In genomic region chr10:128637011-128637410, GRCm38 (mm10) we compare ENCODE assay signal across 9 mouse cellular contexts. TPM values are rescaled to one million over a fixed set of nuclear protein-coding genes. Genes with fewer than 3 reads are reported as not detected.
DNase-seq lines count a peak whose midpoint lies in the region; ATAC-seq and TF ChIP-seq lines count a peak whose summit lies in the region.
"Had no signal": no experiment of that assay in that cellular context is flagged by ENCODE, and none has a peak within 500 bp of the region (broad histone marks: within the 10 kb centered on the region; RNA-seq: fewer than 3 reads in every experiment).

No protein-coding gene starts in this region.

- TF ChIP-seq CTCF in spleen, adult 2 months (IDR thresholded peaks at IDR 0.05; ENCODE audit: extremely low read depth, insufficient read depth, insufficient read length, insufficient replicate concordance): no peak

- no peak overlapping the region for H3K9ac ChIP-seq in embryonic facial prominence, embryonic 14.5 days (ENCODE audit: low read depth, low read length)

- TF ChIP-seq POLR2A in spleen, adult 2 months (IDR thresholded peaks at IDR 0.05; ENCODE audit: low read depth, low read length): no peak

- peak in 1 of 2 experiments; percentile 39 for DNase-seq in spleen, adult 2 months (ENCODE audit: low read depth in 1 of 2, low spot score in 2 of 2)
- DNase-seq in spleen, adult 12 weeks (ENCODE audit: low spot score): no peak
- no peak for DNase-seq in embryonic facial prominence, embryonic 14.5 days (ENCODE audit: low spot score)
- peak; percentile 75 to 84 for DNase-seq in thymus, postnatal 36 days
- DNase-seq in cerebellum, adult 18-20 months: no peak
- no peak for DNase-seq in right cerebral cortex, adult 18-20 months
- no peak for DNase-seq in adipocyte (ENCODE audit: low spot score)

- WGBS in spleen, adult 2 months: 9% methylated on average over 11 of the region's 11 CpGs
- WGBS in embryonic facial prominence, embryonic 14.5 days: 20% methylated on average over 11 of the region's 11 CpGs

- no peaks in the 10 kb centered on the region for H3K36me3 ChIP-seq in spleen, adult 2 months (ENCODE audit: control insufficient read depth, insufficient read depth, low read length)
- H3K36me3 ChIP-seq in embryonic facial prominence, embryonic 14.5 days (ENCODE audit: control insufficient read depth, insufficient read depth, low read length): peaks cover 50% of the 10 kb centered on the region

- peak overlapping the region; percentile 20; the same call in 1 of the 2 replicates for H3K4me2 ChIP-seq in embryonic facial prominence, embryonic 14.5 days (ENCODE audit: low read depth, low read length)

- H3K27ac ChIP-seq in spleen, adult 2 months (ENCODE audit: insufficient read depth, low read length): peak overlapping the region; percentile 71
- H3K27ac ChIP-seq in embryonic facial prominence, embryonic 14.5 days (replicated peaks; ENCODE audit: low read depth, low read length): no peak overlapping the region

- no peaks in the 10 kb centered on the region; the same call in 1 of the 2 replicates for H3K4me1 ChIP-seq in spleen, adult 2 months (ENCODE audit: control insufficient read depth, insufficient read depth, insufficient read length)
- no peaks in the 10 kb centered on the region for H3K4me1 ChIP-seq in embryonic facial prominence, embryonic 14.5 days (ENCODE audit: control insufficient read depth, insufficient read depth, low read length)

- ATAC-seq in embryonic facial prominence, embryonic 14.5 days (ENCODE audit: low read depth): no peak
- peak; percentile 66 for ATAC-seq in megakaryocyte-erythroid progenitor cell, adult 5-6 weeks (replicated peaks; ENCODE audit: low FRiP score, low TSS enrichment, poor library complexity, severe bottlenecking)

- H3K9me3 ChIP-seq in embryonic facial prominence, embryonic 14.5 days (ENCODE audit: control insufficient read depth, low read length): no peaks in the 10 kb centered on the region
- H3K9me3 ChIP-seq: megakaryocyte, embryonic 14.5 days had no signal

- no peaks in the 10 kb centered on the region for H3K27me3 ChIP-seq in spleen, adult 2 months (ENCODE audit: control insufficient read depth, insufficient read depth, low read length)
- H3K27me3 ChIP-seq in embryonic facial prominence, embryonic 14.5 days (replicated peaks; ENCODE audit: control insufficient read depth, insufficient read depth, low read length): no peaks in the 10 kb centered on the region

- H3K4me3 ChIP-seq in spleen, adult 2 months (ENCODE audit: extremely low read depth, insufficient read depth, insufficient read length): peak overlapping the region; percentile 43; the same call in 1 of the 2 replicates
- H3K4me3 ChIP-seq in embryonic facial prominence, embryonic 14.5 days (ENCODE audit: low read depth, low read length): no peak overlapping the region
- H3K4me3 ChIP-seq: megakaryocyte, embryonic 14.5 days had no signal

RNA-seq across cellular contexts. Expression of gene Ikzf4, which starts 8.8 kb away (rescaled TPM):
- 1.1 and 1.7 TPM in 2 replicates for polyA plus RNA-seq in spleen, adult 2 months (2012; rRNA removed)
- polyA plus RNA-seq in embryonic facial prominence, embryonic 14.5 days (2014; fragmentation: Nextera tagmentation; extraction: Ambion mirVana): 2.2 and 4.0 TPM in 2 replicates
- 0.25 and 0.26 TPM in 2 replicates for total RNA-seq in megakaryocyte-erythroid progenitor cell, adult 5-6 weeks (2014; fragmentation: Nextera tagmentation)
- 0.19 TPM in 1 of 2 replicates, not detected in the other for total RNA-seq in megakaryocyte-erythroid progenitor cell, adult 5-6 weeks (2017)

RNA-seq across cellular contexts. Expression of gene Rps26, which starts 10.5 kb away (rescaled TPM):
- polyA plus RNA-seq in spleen, adult 2 months (2012; rRNA removed): 929 and 934 TPM in 2 replicates
- polyA plus RNA-seq in embryonic facial prominence, embryonic 14.5 days (2014; fragmentation: Nextera tagmentation; extraction: Ambion mirVana): 1,114 and 1,162 TPM in 2 replicates
- 3,309 and 3,313 TPM in 2 replicates for total RNA-seq in megakaryocyte-erythroid progenitor cell, adult 5-6 weeks (2014; fragmentation: Nextera tagmentation)
- total RNA-seq in megakaryocyte-erythroid progenitor cell, adult 5-6 weeks (2017): 1,110 and 1,543 TPM in 2 replicates

RNA-seq across cellular contexts. Expression of gene Suox, which starts 36.9 kb away (rescaled TPM):
- 6.5 and 6.9 TPM in 2 replicates for polyA plus RNA-seq in spleen, adult 2 months (2012; rRNA removed)
- polyA plus RNA-seq in embryonic facial prominence, embryonic 14.5 days (2014; fragmentation: Nextera tagmentation; extraction: Ambion mirVana): 11.1 and 14.4 TPM in 2 replicates
- 7.0 and 7.8 TPM in 2 replicates for total RNA-seq in megakaryocyte-erythroid progenitor cell, adult 5-6 weeks (2014; fragmentation: Nextera tagmentation)
- 4.6 and 5.1 TPM in 2 replicates for total RNA-seq in megakaryocyte-erythroid progenitor cell, adult 5-6 weeks (2017)

RNA-seq across cellular contexts. Expression of gene Erbb3, which starts 47.6 kb away (rescaled TPM):
- 1.6 TPM in 2 replicates for polyA plus RNA-seq in spleen, adult 2 months (2012; rRNA removed)
- 22.5 and 22.7 TPM in 2 replicates for polyA plus RNA-seq in embryonic facial prominence, embryonic 14.5 days (2014; fragmentation: Nextera tagmentation; extraction: Ambion mirVana)
- total RNA-seq in megakaryocyte-erythroid progenitor cell, adult 5-6 weeks (2014; fragmentation: Nextera tagmentation): 1.9 and 3.2 TPM in 2 replicates
- 0.09 and 1.2 TPM in 2 replicates for total RNA-seq in megakaryocyte-erythroid progenitor cell, adult 5-6 weeks (2017)

RNA-seq across cellular contexts. Expression of gene Rab5b, which starts 59.1 kb away (rescaled TPM):
- 43.3 and 44.4 TPM in 2 replicates for polyA plus RNA-seq in spleen, adult 2 months (2012; rRNA removed)
- 74.7 and 75.4 TPM in 2 replicates for polyA plus RNA-seq in embryonic facial prominence, embryonic 14.5 days (2014; fragmentation: Nextera tagmentation; extraction: Ambion mirVana)
- 16.2 and 22.1 TPM in 2 replicates for total RNA-seq in megakaryocyte-erythroid progenitor cell, adult 5-6 weeks (2014; fragmentation: Nextera tagmentation)
- total RNA-seq in megakaryocyte-erythroid progenitor cell, adult 5-6 weeks (2017): 16.6 and 19.1 TPM in 2 replicates

Comparison
In these comparisons a context has a peak if more than half of its experiments do, and no peak if none do; other contexts are left out.
1. DNase-seq: peak in thymus, postnatal 36 days (2 of 2); none in spleen, adult 12 weeks (single experiment), embryonic facial prominence, embryonic 14.5 days (single experiment), cerebellum, adult 18-20 months (0 of 2), right cerebral cortex, adult 18-20 months (single experiment) and adipocyte (single experiment).